Mouse (Mus musculus) limb, embryonic 14.5 days (tissue): ENCODE measurements around the gene Slc24a3. TPM values are rescaled to one million over a fixed set of nuclear protein-coding genes. Genes with fewer than 3 reads are reported as not detected.

ENCODE experiments used
- ATAC-seq: fragments of 200-750 bp; cut with Nextera tagmentation; 2 replicates; pipeline ENCODE4 v1.8.0; 2017; ENCODE audit warnings: low read depth, moderate number of reproducible peaks, moderate TSS enrichment; ENCODE audit not compliant: low FRiP score
- DNase-seq: peaks from one replicate; pipeline ENCODE4 v3.0.0-alpha.2; 2015; ENCODE audit warnings: low spot score
- H3K27ac ChIP-seq: fragments of 300-500 bp; sonication (generic); replicated peaks from 2 replicates; pipeline ENCODE4 v1.5.1; 2014; ENCODE audit warnings: low read depth, mild to moderate bottlenecking, low read length, moderate library complexity, mixed read lengths
- H3K27me3 ChIP-seq: fragments of 300-500 bp; sonication (generic); 2 replicates; pipeline ENCODE4 v1.6.1; 2014; ENCODE audit warnings: low read length, mixed read lengths; ENCODE audit not compliant: control insufficient read depth, insufficient read depth
- H3K36me3 ChIP-seq: fragments of 300-500 bp; sonication (generic); 2 replicates; pipeline ENCODE4 v1.6.1; 2014; ENCODE audit warnings: mild to moderate bottlenecking, low read length, moderate library complexity, mixed read lengths; ENCODE audit not compliant: control insufficient read depth, insufficient read depth
- H3K4me1 ChIP-seq: fragments of 300-500 bp; sonication (generic); 2 replicates; pipeline ENCODE4 v1.6.1; 2014; ENCODE audit warnings: antibody characterized with exemption, low read length, mixed read lengths; ENCODE audit not compliant: control insufficient read depth, insufficient read depth
- H3K4me2 ChIP-seq: fragments of 300-500 bp; sonication (generic); replicated peaks from 2 replicates; pipeline ENCODE4 v1.6.1; 2014; ENCODE audit warnings: low read depth, mild to moderate bottlenecking, low read length, moderate library complexity; ENCODE audit not compliant: severe bottlenecking
- H3K4me3 ChIP-seq: fragments of 300-500 bp; sonication (generic); replicated peaks from 2 replicates; pipeline ENCODE4 v1.5.1; 2014; ENCODE audit warnings: low read length
- H3K9ac ChIP-seq: fragments of 300-500 bp; sonication (generic); 2 replicates; pipeline ENCODE4 v1.6.1; 2014; ENCODE audit warnings: mild to moderate bottlenecking, low read depth, low read length, moderate library complexity; ENCODE audit not compliant: severe bottlenecking
- H3K9me3 ChIP-seq: fragments of 300-500 bp; sonication (generic); 2 replicates; pipeline ENCODE4 v1.6.1; 2016; ENCODE audit warnings: low read length; ENCODE audit not compliant: control insufficient read depth
- POLR2A ChIP-seq: fragments of 200-500 bp; IDR thresholded peaks from 2 replicates; pipeline ENCODE4 v1.8.0; 2012; ENCODE audit warnings: inconsistent platforms, mild to moderate bottlenecking, moderate library complexity, borderline replicate concordance; ENCODE audit not compliant: insufficient read depth, insufficient read length; ENCODE audit errors: extremely low read depth
- WGBS: fragments of 180-500 bp; shearing (Covaris S2); extraction: QIAGEN DNeasy Blood & Tissue Kit; methylation state at CpG from one replicate; pipeline ENCODE4 v1.1.7; 2014; 5-methylcytosine and 5-hydroxymethylcytosine counted together
- polyA plus RNA-seq, 2 experiments: library from polyadenylated mRNA; depleted of rRNA in 1 of 2; stranded (reverse) in 1 of 2; unstranded in 1 of 2; fragments of >200 nt; fragmentation: Nextera tagmentation in 1 of 2; extraction: Ambion mirVana in 1 of 2; gene quantifications; 2 replicates each; pipeline versions ENCODE4 v1.2.1 to v1.2.3; 2012 to 2014

The Slc24a3 gene
- polyA plus RNA-seq, 2 experiments, result 4.7 to 7.4 TPM

GRCm38 (mm10) chr2:145684151-145684550 lies 516.6 kb downstream of the Slc24a3 start:
- Histone ChIP-seq H3K36me3 (no peaks in the 10 kb centered on the region), H3K4me3 (no peak overlapping the region), H3K4me1 (peaks cover 24% of the 10 kb centered on the region), H3K9me3 (no peaks in the 10 kb centered on the region), H3K27ac (no peak overlapping the region), H3K27me3 (no peaks in the 10 kb centered on the region), H3K9ac (no peak overlapping the region), H3K4me2 (no peak overlapping the region)
- no peak for DNase-seq
- no peak for ATAC-seq
- WGBS, result 90% methylated on average over 1 of the region's 1 CpGs
- TF ChIP-seq POLR2A, result no peak

- peaks cover 29% of the 10 kb centered on the region for H3K4me1 ChIP-seq
- no peaks in the 10 kb centered on the region for H3K9me3 ChIP-seq
- H3K27ac ChIP-seq, result no peak overlapping the region
- ATAC-seq (no peak), DNase-seq (no peak)
- no peak overlapping the region for H3K4me2 ChIP-seq
- no peak for TF ChIP-seq POLR2A
- no peaks in the 10 kb centered on the region for H3K36me3 ChIP-seq
- H3K27me3 ChIP-seq, result no peaks in the 10 kb centered on the region
- WGBS, result 79% methylated on average over 8 of the region's 8 CpGs
- no peak overlapping the region for H3K9ac ChIP-seq
- no peak overlapping the region for H3K4me3 ChIP-seq
These were observed 517.3 kb downstream of the Slc24a3 start for GRCm38 (mm10) chr2:145684891-145685290.

- Histone ChIP-seq H3K4me2 (no peak overlapping the region), H3K36me3 (no peaks in the 10 kb centered on the region), H3K27me3 (no peaks in the 10 kb centered on the region), H3K9me3 (no peaks in the 10 kb centered on the region), H3K4me1 (peaks cover 30% of the 10 kb centered on the region), H3K4me3 (no peak overlapping the region), H3K9ac (no peak overlapping the region), H3K27ac (no peak overlapping the region)
- no peak for ATAC-seq
- DNase-seq, result no peak
- 86% methylated on average over 4 of the region's 4 CpGs for WGBS
- TF ChIP-seq POLR2A, result no peak
These were observed 518.5 kb downstream of the Slc24a3 start for GRCm38 (mm10) chr2:145686017-145686416.

GRCm38 (mm10) chr2:145691367-145692009 lies 523.9 kb downstream of the Slc24a3 start:
- Histone ChIP-seq H3K27me3 (no peaks in the 10 kb centered on the region), H3K36me3 (no peaks in the 10 kb centered on the region), H3K9ac (no peak overlapping the region), H3K9me3 (no peaks in the 10 kb centered on the region), H3K4me2 (no peak overlapping the region), H3K4me3 (no peak overlapping the region), H3K27ac (no peak overlapping the region), H3K4me1 (peaks cover 13% of the 10 kb centered on the region)
- 88% methylated on average over 10 of the region's 10 CpGs for WGBS
- ATAC-seq (no peak), DNase-seq (no peak)
- TF ChIP-seq POLR2A, result no peak
